Mouse (Mus musculus): ENCODE data around the gene Tbc1d17.
A peak's percentile ranks its signal among the peaks of the same experiment; 100 is the strongest.
"Not testable (repeated sequence)": the region's sequence is repeated elsewhere in the genome, so short reads cannot be mapped to it uniquely, and the experiment has no call there.

Tbc1d17 gene

DNA sequence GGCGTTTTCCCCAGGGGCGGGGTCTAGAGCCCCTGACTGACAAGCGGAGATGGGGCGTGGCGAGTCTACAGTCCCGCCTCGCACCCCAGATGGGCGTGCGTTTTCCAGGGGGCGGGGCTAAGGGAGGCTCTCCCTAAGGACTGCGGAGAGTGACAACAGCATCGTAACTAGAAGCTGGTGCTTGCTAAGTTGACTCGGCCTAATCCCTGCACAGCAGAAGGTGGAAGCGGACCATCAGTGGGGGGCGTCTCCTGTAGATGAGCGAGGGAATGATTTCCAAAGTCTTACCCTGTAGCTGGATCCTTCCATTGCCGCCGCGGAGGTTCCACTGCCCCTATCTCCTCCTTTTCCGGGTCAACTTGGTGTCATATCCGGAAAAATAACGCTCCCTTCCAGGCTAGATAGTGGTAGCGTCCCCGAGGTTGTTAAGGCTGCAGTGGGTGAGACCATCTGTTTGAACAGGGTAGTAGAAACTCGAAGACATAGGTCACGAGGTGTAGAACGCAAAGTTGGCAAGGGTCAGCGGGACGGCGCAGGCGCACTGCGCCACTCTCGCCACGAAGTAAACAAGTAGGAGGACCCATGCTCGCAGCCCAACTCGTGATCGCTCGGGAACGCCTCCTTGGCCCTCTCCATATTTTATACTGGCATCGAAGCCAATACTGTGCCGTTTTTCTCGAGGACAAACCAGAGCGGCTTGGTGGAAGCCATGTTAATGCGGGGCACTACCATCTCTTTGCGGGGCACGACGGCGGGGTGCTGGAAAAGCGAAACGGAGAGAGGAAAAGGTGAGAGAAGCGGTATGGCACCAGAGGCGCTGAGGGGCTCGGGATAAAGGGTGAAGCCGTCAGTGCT is at the start of gene Tbc1d17, which contains the start of gene Akt1s1:
Tbc1d17 (minus strand) TSS at position 519 of the 855 bp plus-strand sequence.
Akt1s1 (plus strand) TSS at position 431 of the 855 bp plus-strand sequence.
- peak; percentile 96 for DNase-seq (ENCODE audit: low spot score)

DNA sequence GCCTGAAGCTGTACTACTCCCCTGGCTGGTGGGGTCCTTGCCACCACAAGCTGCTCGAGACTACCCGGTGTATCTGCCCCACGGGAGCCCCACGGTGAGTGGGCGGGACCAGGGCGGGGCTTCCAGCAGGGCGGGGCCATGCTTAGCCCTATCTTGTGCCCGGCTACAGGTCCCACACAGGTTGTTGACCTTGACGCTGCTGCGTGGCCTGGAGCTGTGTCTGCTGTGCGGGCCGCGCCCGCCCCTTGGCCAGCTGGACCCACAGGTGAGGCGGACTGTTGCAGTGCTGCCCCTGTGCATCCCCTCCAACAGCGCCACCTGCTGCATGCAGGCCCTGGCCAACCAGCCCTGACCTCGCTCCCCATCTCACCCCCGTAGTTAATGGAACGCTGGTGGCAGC is 49.7 kb upstream of the Tbc1d17 start:
- DNase-seq (ENCODE audit: low spot score) = no peak

DNA sequence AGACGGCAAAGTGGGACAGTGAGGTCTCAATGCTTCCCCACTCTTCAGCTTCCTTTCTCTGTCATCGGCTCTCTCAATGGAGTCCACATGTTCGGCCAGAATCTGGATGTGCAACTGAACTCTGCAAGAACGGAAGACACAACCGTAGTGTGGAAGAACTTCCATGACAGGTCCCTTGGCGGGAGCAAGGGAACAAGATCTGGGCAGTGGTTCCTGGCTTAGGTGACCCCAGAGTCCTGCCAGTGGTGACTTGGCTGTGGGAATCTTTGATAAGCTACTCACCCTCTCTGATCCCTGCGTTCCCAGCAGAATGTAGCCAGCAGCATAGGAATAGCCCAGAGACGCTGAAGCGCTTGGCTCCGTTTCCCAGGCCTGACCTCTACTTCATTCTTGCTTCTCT is 47.6 kb upstream of the Tbc1d17 start:
- DNase-seq (ENCODE audit: low spot score) = no peak

DNA sequence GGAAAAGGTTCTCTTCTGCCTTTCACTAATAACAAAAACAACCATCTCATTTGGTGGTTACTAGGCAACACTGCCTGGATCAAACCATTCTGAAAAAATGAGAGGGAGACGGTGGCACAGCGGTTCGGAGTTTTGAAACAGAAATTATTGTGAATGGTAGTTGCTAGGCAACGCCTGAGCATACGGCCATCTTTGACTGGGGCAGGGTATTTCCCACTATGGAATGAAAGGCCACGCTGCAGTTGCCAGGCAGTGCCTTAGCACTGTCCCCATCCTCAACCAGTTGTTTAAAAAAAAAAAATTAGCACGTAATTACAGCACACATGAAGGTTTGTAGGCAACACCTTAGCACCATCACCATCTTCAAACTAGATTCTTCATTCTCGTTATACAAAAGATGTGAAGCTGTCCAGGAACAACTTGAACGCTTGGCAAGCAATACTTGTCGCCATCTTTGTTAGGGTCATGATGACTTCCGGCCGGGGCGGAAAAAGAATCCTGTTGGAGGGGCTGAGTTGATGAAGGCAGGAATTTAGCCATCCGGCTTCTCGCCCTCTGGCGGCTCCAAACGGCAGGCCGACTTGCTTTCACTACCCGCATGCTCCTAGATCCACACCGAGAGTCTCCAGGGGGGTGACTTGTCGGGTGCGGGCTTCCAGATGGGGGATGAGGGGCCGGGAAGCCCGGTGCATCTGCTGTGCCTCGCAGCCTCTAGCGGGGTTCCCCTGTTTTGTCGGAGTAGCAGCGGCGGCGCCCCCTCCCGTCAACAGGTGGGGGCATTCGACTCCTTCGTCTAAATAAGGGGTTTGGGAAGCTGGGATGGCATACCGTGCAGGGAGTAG is 46.9 kb upstream of the Tbc1d17 start, which contains the start of gene Fuz:
Fuz (plus strand) TSS at position 487 of the 842 bp plus-strand sequence.
- DNase-seq (ENCODE audit: low spot score) = peak; percentile 76

DNA sequence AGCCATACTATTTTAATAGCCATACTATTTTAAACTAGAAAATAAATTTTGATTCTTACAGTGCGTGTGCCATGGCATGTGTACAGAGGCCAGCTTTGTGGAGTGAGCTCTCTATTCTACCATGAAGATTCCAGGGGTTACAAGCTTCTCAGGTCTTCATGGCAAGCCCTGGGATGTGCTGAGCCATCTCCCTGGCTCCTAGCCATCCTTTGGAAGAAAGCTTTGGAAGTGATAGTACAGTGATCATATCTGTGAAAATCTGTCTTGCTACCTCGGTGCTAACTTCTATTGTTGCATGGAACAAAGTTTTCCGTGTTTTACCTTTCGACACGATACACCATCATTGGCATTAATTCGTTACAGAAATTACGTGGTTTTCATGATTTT is 46.3 kb upstream of the Tbc1d17 start:
- no peak for DNase-seq (ENCODE audit: low spot score)

DNA sequence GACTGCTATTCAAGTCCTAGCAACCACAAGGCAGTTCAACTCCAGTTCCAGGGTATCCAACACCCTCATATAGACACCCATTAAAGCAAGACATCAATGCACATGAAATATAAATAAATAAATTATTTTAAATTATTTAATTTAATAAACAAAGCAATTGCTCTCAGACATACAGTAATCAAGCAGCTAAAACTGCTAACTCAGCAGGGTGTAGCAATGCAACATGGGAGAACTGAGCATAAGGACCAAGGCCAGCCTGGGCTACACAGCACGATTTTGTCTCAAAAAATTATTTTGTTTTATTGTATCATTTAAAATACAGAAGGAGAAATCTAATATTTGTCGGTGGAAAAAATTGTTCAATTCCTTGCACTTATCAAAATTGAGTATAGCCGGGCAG is 45.3 kb upstream of the Tbc1d17 start:
- DNase-seq (ENCODE audit: low spot score) = no peak

DNA sequence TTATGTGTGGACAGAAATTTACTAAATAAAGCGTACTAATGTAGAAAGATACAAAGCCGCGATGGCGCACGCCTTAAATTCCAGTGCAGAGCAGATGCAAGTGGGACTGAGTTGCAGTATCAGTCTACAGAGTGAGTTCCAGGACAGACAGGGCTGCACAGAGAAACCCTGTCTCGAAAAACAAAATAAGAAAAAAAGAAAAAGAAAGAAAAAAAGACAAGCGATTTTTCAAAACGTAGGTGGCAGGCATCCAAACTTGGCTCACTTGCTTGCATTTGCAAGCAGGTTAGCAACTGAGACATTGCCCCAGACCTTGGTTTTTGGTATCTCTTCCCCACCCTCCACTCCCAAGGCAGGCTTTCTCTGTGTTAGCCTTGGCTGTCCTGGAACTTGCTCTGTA is 44.3 kb upstream of the Tbc1d17 start:
- DNase-seq (ENCODE audit: low spot score) = no peak

DNA sequence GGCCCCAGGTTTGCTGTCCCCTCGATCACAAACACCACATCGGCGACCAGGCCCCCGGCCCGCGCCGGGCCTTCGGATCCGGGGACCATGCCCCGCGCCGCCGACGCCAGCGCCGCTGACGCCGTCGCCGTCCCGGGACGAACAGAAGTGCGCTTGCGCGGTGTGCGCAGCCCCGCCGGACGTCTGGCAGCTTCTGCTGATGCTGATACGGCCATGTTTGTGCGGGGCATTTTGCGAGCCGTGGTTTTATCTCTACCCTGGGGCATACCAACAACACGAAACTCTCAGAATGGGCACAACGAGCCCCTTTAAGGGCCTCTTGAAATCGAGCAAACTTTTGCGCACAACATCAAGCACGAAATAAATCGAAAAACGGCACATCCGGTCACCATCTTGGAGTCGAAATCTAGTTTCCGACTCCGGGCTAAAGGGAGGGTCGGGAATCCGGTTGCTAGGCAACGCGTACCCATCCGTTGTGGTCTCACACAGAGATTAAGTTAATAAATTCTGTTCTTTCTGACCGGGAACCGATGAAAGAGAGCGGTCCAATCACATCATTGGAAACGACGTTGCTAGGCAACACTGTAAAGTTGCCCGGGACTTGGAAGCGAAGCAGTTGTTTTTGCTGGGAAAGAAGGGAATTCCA is 43.5 kb upstream of the Tbc1d17 start, which contains the start of gene Med25:
Med25 (minus strand) TSS at position 437 of the 646 bp plus-strand sequence.
- peak; percentile 86 for DNase-seq (ENCODE audit: low spot score)

DNA sequence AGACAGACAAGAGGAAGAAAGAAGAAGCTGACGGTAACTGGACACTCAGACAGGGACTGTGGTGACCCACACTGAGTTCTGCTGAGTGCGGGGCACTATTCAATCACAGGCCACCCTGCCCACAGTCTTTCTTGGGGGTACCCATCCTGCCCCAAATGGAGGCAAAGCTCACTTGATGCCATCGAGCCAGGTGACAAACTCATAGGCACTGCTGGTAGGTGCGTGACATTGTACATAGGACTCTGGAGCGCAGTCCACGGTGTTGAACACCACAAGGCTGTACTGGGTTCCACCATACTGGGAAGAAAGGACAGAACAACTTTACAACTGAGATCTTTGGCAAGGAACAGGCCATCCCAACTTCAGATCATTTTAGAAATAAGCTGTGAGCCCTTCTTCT is 42.7 kb upstream of the Tbc1d17 start:
- no peak for DNase-seq (ENCODE audit: low spot score)

DNA sequence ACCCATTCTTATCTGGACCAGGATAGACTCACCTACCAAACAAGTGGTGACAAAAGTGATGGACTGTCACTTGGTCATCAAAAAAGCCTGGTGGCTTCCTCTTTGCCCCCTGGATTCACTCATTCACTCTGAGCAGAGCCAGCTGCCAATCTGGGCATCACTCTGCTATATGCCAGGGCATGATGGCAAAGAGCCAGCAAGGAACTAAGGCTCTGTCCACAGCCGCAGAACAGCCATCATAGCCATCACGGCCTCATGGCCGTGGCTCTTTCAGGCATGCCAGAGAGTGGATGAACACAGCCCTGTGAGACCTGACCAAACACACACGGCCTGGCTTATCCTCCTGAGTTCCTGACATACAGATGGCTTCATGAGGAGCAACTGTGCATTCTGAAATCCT is 41.9 kb upstream of the Tbc1d17 start:
- no peak for DNase-seq (ENCODE audit: low spot score)

DNA sequence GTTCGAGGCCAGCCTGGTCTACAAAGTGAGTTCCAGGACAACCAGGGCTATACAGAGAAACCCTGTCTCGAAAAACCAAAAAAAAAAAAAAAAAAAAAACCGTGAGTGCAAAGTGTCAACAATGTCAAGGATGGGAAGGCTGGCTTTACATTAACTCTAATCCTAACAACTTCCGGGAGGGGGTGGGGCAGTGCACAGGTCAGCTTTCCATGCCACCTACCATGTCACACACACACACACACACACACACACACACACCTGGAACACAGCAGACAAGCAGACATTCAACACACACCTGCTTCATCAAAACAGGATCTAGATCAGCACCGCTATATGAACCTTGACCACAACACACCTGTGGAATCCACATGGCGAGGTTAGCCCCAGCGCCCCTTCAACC is 41.3 kb upstream of the Tbc1d17 start:
- DNase-seq (ENCODE audit: low spot score) = no peak

DNA sequence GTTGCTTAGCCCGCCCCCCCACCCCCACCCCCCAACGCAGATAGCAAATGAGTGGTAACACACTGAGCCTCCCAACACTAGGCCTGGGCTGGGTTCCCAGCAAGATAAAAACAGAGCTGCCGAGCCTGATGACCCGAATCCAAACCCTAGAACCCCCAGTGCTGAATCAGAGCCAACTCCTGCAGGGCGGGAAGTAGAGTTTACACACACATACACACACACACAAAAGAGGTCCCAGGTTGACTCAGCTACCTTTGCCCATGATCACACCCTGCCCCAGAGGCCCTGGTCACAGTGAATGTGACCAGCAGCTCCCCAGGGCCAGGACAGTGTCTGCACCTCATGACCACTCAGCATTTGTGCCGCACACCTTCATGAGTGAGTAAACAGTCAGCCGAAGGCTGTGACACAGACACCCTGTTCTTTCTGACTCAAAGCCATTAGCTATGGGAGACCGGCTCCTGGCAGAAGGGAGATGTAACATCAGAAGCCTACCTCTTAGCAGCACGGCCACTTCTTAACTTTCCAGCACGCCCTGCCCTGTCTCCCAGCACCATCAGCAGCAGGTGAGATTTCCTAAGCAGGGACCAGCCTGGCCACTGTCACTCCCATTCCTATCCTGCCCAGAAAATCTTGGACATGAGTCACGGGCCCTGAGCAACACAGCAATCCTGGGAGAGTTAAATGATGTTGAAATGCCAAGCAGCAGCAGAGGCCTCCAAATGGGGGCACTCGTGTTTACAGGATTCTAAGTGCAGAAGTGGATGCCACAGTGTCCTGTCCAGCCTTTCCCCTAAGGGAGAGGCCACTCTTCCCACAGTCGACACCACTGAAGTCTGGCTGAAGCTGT is 39.6 kb upstream of the Tbc1d17 start:
- no peak for DNase-seq (ENCODE audit: low spot score)

DNA sequence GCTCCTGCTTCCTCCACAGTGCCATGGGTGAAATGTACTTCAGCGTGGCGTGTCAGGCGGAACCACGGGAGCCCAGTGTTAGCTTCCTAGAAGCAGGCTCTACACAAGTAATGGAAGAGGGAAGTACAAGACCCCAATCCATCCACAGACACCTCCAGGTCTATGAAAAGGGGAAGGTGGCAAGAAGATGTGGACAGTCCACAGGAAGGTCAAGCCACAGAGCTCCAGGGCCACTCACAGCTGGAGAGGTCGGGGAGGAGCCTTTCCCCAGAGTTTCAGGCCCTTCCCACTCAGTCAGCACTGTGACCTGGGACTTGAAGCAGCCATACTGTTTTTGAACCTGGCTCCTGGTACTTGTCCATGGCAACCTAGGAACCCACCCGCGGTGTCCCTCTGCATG is 38.1 kb upstream of the Tbc1d17 start:
- DNase-seq (ENCODE audit: low spot score) = no peak

DNA sequence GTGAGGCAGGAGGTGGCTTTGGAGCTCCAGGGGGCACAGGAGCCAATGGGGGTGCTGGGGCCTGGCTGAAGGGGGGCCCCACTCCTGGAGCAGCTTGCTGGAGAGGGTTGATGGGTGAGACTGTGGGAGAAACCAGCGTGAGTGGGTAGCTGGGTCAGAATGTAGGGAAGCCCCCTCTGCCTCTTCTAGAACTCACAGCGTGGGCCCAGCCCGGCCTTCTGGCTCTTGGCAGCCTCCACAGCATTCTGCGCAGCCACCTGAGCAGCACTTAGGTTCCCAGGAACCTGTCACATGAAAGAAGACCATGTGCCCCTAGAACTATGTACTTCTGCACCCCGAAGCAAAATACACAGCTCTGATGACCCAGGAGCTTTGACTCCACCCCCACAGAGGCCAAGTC is 35.8 kb upstream of the Tbc1d17 start:
- DNase-seq (ENCODE audit: low spot score) = no peak

DNA sequence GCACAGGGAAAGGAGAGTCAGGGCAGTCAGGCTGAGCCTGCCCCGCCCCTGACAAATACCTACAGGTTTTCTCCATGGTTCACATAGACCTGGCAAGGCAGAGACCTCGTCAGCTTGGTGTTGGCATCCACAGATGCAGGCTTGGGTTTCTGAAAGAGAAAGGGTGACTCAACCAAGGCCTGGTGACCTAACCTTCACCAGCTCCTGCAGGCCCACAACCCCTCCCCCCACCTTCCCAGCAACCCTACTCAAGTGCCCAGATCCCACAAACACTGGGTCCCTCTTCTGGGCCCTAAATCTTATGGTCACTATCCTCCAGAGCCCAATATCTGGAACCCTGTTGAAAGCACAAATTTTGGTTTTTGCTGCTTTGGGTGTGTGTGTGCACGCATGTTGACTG is 34.2 kb upstream of the Tbc1d17 start:
- DNase-seq (ENCODE audit: low spot score) = no peak

DNA sequence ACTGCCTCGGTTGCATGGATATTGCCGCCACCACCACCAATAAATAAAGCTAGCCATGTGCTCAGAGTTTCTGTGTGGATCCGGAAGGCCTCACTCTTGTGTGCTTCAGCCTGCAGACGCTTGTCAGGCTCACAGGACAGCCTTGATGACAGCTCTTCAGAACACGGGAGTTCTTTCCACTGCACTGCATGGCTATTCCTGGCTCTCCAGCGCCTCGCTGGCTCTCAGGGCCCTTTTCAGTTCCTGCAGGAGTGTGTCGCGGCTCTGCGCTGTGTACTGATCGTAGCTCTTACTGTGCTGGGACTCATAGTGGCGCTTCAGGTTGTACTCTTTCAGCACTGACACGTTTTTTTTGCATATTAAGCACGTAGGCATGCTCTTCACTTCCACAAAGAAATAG is 29.0 kb upstream of the Tbc1d17 start:
- DNase-seq (ENCODE audit: low spot score) = no peak

DNA sequence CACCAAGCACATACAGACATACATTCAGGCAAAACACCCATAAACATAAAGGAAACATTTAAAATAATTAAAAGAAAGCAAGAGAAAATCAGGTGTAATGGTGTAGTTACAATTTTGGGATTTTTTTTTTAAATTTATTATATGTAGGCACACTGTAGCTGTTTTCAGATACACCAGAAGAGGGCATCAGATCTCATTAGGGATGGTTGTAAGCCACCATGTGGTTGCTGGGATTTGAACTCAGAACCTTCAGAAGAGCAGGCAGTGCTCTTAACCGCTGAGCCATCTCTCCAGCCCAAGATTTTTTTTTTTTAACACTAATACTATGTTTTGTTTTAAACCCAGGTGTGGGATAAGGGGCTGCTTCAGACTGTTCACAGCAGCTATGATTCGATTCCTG is 22.9 kb upstream of the Tbc1d17 start:
- not testable (repeated sequence) for DNase-seq (ENCODE audit: low spot score)

DNA sequence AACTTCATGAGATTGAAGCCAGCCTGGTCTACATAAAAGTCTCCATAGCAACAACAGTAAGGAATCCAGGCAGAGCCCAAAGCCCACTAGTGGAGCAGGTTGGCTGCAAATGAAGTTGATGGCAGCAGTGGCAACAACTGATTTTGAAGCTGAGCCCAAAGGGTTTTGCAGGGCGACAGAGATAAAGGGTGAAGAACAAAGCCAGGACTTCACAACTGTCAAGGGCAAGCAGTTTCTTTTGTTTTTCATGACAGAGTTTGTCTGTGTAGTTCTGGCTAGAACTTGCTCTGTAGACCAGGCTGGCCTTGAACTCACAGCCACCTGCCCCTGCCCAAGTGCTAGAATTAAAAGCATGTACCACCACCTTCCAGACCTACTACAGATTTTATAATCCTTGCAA is 22.3 kb upstream of the Tbc1d17 start:
- DNase-seq (ENCODE audit: low spot score) = no peak

DNA sequence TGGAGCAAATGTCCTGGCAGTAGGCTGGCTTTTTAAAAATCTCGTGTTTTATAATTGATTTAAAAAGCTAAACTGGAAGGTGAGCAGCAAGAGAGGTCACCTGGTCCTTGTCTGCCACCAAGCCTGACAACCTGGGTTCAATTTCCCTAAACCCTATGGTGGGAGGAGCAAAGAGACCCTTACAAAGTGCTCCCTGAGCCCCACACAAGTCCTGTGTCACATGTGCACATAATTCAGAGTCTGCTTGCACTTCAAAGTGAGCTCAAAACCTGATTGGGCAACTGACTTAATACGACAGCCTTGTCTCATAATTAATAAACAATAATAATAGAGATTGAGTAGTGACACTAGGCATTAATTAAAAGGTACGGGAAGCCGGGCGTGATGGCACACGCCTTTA is 21.7 kb upstream of the Tbc1d17 start:
- DNase-seq (ENCODE audit: low spot score) = no peak

DNA sequence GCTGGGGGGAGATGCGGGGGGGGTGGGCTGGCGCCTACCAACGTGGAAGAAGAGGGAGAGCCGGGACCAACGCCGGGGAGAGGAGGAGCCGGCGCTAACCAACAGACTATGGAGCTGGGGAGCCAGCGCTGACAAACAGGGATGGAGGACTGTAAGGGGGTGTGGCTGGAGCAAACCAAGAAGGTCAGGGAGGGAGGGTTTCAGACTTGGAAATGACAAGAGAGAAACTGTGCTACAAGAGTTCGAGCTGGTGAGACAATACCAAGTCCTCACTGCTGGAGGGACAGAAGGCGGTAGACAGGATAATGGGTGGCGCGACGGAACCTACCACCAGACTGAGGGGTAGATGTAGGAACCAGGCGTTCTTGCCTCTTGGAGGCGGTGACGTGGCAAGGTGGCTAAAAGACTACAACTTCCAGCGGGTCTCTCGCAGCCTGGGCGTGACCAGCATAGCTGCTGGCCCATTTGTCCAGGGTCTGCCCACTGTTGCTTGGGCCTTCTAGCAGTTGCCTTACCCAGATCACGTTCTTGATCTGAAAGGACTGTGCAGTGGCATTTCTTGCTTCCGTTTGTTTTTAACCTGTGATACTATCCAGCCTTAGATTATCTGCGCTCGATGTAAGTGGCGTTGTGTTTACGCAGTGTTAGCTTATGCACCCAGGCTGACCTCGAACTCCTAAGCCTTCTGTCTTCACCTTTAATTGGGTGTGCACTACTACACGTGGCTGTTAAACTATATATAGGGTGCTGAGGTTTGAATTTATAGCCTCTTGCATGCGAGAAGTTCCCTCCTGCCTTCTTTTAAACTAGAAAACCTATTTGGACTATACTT is 21.0 kb upstream of the Tbc1d17 start, which contains the start of gene Ptov1:
Ptov1 (minus strand) TSS at position 92 of the 832 bp plus-strand sequence.
- DNase-seq (ENCODE audit: low spot score) = peak; percentile 77
